Mouse (Mus musculus) 3134 (cell line): ENCODE measurements at regions not wholly inside any gene's neighbourhood (a gene's known extent, or its start where the extent isn't known, plus 50 kb on each side); places are given as distances from the start of the nearest gene placed in this dataset.

Experiments
- DNase-seq: peaks from one replicate; pipeline ENCODE4 v3.0.0-alpha.2; 2011; ENCODE audit warnings: low spot score; ENCODE audit not compliant: insufficient read length; ENCODE audit errors: extremely low read depth

- no peak for DNase-seq
Measured at GRCm38 (mm10) chr10:6053207-6053606, 131.0 kb upstream of the Rgs17 start.

GRCm38 (mm10) chr10:6043358-6043757 lies 121.2 kb upstream of the Rgs17 start:
- DNase-seq = no peak

- DNase-seq = no peak
Measured at GRCm38 (mm10) chr10:6039771-6040170, 117.6 kb upstream of the Rgs17 start.

- DNase-seq = peak; percentile 2
Measured at GRCm38 (mm10) chr10:6035792-6036487, 113.7 kb upstream of the Rgs17 start.

GRCm38 (mm10) chr10:6032469-6032868 lies 110.3 kb upstream of the Rgs17 start:
- peak; percentile 13 for DNase-seq

GRCm38 (mm10) chr10:6027551-6027950 lies 105.4 kb upstream of the Rgs17 start:
- no peak for DNase-seq

- DNase-seq = no peak
Measured at GRCm38 (mm10) chr10:6026317-6026716, 104.1 kb upstream of the Rgs17 start.

GRCm38 (mm10) chr10:6022609-6023283 lies 100.5 kb upstream of the Rgs17 start:
- no peak for DNase-seq

GRCm38 (mm10) chr10:6020944-6021684 lies 98.9 kb upstream of the Rgs17 start:
- no peak for DNase-seq

- DNase-seq = no peak
Measured at GRCm38 (mm10) chr10:6013743-6014142, 91.5 kb upstream of the Rgs17 start.

- DNase-seq = no peak
Measured at GRCm38 (mm10) chr10:6011541-6011940, 89.3 kb upstream of the Rgs17 start.

- DNase-seq = no peak
Measured at GRCm38 (mm10) chr10:6011029-6011428, 88.8 kb upstream of the Rgs17 start.

GRCm38 (mm10) chr10:6007238-6007972 lies 85.2 kb upstream of the Rgs17 start:
- no peak for DNase-seq

- no peak for DNase-seq
Measured at GRCm38 (mm10) chr10:5981433-5981832, 59.2 kb upstream of the Rgs17 start.

GRCm38 (mm10) chr10:5978534-5978933 lies 56.3 kb upstream of the Rgs17 start:
- no peak for DNase-seq
